Mouse (Mus musculus) ES-E14 (cell line): ENCODE measurements around the gene Pmvk. TPM values are rescaled to one million over a fixed set of nuclear protein-coding genes. Genes with fewer than 3 reads are reported as not detected.

Experiments
- DNase-seq: peaks from one replicate; pipeline ENCODE4 v3.0.0-alpha.2; 2013; ENCODE audit warnings: low read depth, low spot score
- H3K27ac ChIP-seq: 2 replicates; pipeline ENCODE4 v1.5.1; 2012; ENCODE audit warnings: low read depth, mild to moderate bottlenecking, low read length, moderate library complexity, mixed read lengths; ENCODE audit not compliant: poor library complexity, insufficient read depth, severe bottlenecking
- H3K36me3 ChIP-seq: 2 replicates; pipeline ENCODE4 v1.6.1; 2012; ENCODE audit warnings: mild to moderate bottlenecking, low read length, moderate library complexity, mixed read lengths; ENCODE audit not compliant: control insufficient read depth, poor library complexity, insufficient read depth, severe bottlenecking
- H3K4me1 ChIP-seq, 2 experiments: fragments of 150-350 bp in 1 of 2; sonication (generic) in 1 of 2; 2 replicates each; pipeline ENCODE4 v1.6.1; 2012; ENCODE audit warnings: low read length in 2 of 2, mild to moderate bottlenecking in 1 of 2, mixed read lengths in 1 of 2; ENCODE audit not compliant: control insufficient read depth in 2 of 2, insufficient read depth in 2 of 2, poor library complexity in 1 of 2
- H3K4me3 ChIP-seq, 2 experiments: fragments of 150-350 bp in 1 of 2; sonication (generic) in 1 of 2; 2 replicates each; pipeline ENCODE4 v1.5.1; 2012; ENCODE audit warnings: low read length in 2 of 2, low read depth in 1 of 2, mild to moderate bottlenecking in 1 of 2, mixed read lengths in 1 of 2; ENCODE audit not compliant: insufficient read depth in 1 of 2, poor library complexity in 1 of 2, severe bottlenecking in 1 of 2
- H3K9ac ChIP-seq: 2 replicates; pipeline ENCODE4 v1.6.1; 2012; ENCODE audit warnings: low read depth, mild to moderate bottlenecking, low read length, mixed read lengths; ENCODE audit not compliant: poor library complexity, insufficient read depth, severe bottlenecking
- H3K9me3 ChIP-seq: fragments of 150-350 bp; sonication (generic); 2 replicates; pipeline ENCODE4 v1.6.1; 2012; ENCODE audit warnings: low read depth, mild to moderate bottlenecking, low read length; ENCODE audit not compliant: control insufficient read depth, insufficient read depth
- CHD2 ChIP-seq: IDR thresholded peaks from 2 replicates; pipeline ENCODE4 v1.6.1; 2014; ENCODE audit warnings: mild to moderate bottlenecking, low read depth, low read length, inconsistent platforms
- HCFC1 ChIP-seq: IDR thresholded peaks from 2 replicates; pipeline ENCODE4 v1.6.1; 2012; ENCODE audit warnings: low read length, inconsistent platforms, borderline replicate concordance; ENCODE audit not compliant: insufficient read depth
- MAFK ChIP-seq: IDR thresholded peaks from 2 replicates; pipeline ENCODE4 v1.6.1; 2014; ENCODE audit warnings: mild to moderate bottlenecking, low read depth, low read length, inconsistent platforms; ENCODE audit not compliant: insufficient read depth
- ZC3H11A ChIP-seq: IDR thresholded peaks from 2 replicates; pipeline ENCODE4 v1.6.1; 2012; ENCODE audit warnings: low read depth, mild to moderate bottlenecking, inconsistent platforms, low read length, borderline replicate concordance
- ZNF384 ChIP-seq: IDR thresholded peaks from 2 replicates; pipeline ENCODE4 v1.6.1; 2012; ENCODE audit warnings: low read depth, low read length, inconsistent platforms
- in situ Hi-C, 2 experiments: fragments of 600-800 bp; cut with MboI; formaldehyde crosslinking; loops; one replicate each; pipeline ENCODE4 v1.15.1; 2025; ENCODE audit warnings: low sequenced_read_pairs in 2 of 2, inconsistent platforms in 1 of 2; ENCODE audit not compliant: unreplicated experiment in 2 of 2
- total RNA-seq: library from RNA; depleted of rRNA; stranded (reverse); fragments of 300-350 nt; gene quantifications from 2 replicates; pipeline ENCODE4 v1.2.3, GENCODE M21; 2012

The Pmvk gene
- total RNA-seq, 1 experiment, result 38.6 TPM

GRCm38 (mm10) chr3:89417840-89418169 lies 36.5 kb upstream of the Pmvk start:
- no peak for DNase-seq
- Histone ChIP-seq H3K27ac (peak overlapping the region; percentile 96), H3K9me3 (no peaks in the 10 kb centered on the region), H3K9ac (peak overlapping the region; percentile 91), H3K36me3 (peaks cover 22% of the 10 kb centered on the region), H3K4me1 (peaks cover 8 to 9% of the 10 kb centered on the region in 2 experiments; a peak in 2 of 4 replicates), H3K4me3 (peak overlapping the region; percentile 87 to 98)
- TF ChIP-seq CHD2 (no peak), MAFK (no peak), ZC3H11A (no peak), HCFC1 (no peak), ZNF384 (no peak)
- in situ Hi-C loops, result no loop called here

DNA sequence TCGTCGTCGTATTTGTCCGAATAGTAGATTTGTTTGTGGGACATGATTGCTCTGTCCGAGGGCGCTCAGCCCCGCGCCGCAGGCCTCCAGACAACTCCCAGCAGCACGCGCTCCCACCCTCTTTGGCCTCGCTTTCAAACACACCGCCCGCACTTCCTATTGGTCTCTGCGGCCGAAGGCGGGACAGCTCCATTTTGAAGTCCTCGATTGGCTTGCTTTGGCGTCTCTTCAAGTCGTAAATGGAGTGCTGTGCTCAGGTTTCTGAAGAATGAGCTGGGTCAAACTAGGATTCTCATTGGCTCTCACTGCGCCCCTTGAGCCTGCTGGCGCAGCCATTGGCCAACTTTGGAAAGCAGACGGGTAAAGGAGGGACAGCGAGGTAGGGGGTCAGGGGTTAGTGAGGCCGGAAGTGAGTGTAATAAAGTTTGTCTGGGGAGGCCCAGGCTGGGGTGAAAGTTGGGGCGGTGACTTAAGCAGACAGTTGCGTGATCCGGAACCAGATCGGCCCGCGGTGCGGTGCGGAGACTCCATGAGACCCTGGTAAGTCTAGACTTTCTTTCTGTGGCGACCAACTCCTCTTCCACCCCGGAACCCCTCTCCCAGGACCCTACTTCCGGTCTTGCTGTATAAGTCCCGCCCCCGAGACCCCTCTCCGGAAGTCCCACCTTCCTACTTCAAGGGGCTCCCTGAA lies 36.0 kb upstream of the Pmvk start, which contains the start of the genes Cks1b and Shc1:
TSS of gene Cks1b (minus strand) at position 214 of the 691 bp plus-strand sequence.
TSS of gene Shc1 (plus strand) at position 274 of the 691 bp plus-strand sequence.
- Histone ChIP-seq H3K36me3 (peaks cover 22% of the 10 kb centered on the region), H3K4me3 (peak within 1 kb of the TSS; percentile 87 to 98), H3K27ac (peak within 1 kb of the TSS; percentile 96), H3K9me3 (no peaks in the 10 kb centered on the region), H3K4me1 (peaks cover 12 to 13% of the 10 kb centered on the region in 2 experiments; a peak in 3 of 4 replicates), H3K9ac (peak within 1 kb of the TSS; percentile 94)
- TF ChIP-seq ZNF384 (no peak), MAFK (no peak), HCFC1 (peak; percentile 57; the same call in 1 of the 2 replicates), CHD2 (peak; percentile 45; the same call in 1 of the 2 replicates), ZC3H11A (no peak)
- DNase-seq, result peak; percentile 96
- in situ Hi-C loops, result no loop called here

- TF ChIP-seq ZNF384 (no peak), CHD2 (no peak), HCFC1 (no peak), ZC3H11A (no peak), MAFK (no peak)
- H3K4me3 ChIP-seq, result peak overlapping the region; percentile 87 to 98
- H3K4me1 ChIP-seq, result peaks cover 13 to 17% of the 10 kb centered on the region in 2 experiments; a peak in 3 of 4 replicates
- H3K9me3 ChIP-seq, result no peaks in the 10 kb centered on the region
- in situ Hi-C loops, result no loop called here
- peak overlapping the region; percentile 94 for H3K9ac ChIP-seq
- no peak for DNase-seq
- H3K36me3 ChIP-seq, result peaks cover 24% of the 10 kb centered on the region
- H3K27ac ChIP-seq, result peak overlapping the region; percentile 92
Observed at GRCm38 (mm10) chr3:89418861-89419250, 35.5 kb upstream of the Pmvk start.

DNA sequence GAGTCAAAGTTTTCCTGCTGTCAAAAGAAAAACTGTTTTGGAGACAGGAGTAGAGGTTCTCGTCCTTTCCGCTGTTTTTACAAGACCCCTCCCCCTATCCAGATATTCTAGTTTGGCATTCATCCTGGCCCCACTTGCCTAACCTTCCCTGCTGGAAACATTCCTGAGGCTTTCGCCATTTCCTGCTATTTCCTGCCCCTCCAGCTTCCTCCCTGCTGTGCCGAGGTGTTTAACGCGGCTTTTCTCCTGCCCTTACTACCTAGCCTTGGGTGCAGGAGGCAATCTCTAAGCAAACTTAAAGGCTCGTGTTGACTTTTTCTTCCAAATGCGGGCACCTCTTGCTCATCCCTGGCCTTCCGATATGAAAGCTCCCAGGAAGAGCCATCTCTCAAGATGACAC lies 34.8 kb upstream of the Pmvk start:
- no peak for DNase-seq
- Histone ChIP-seq H3K9ac (peak overlapping the region; percentile 94), H3K9me3 (no peaks in the 10 kb centered on the region), H3K27ac (peak overlapping the region; percentile 93), H3K4me3 (peak overlapping the region; percentile 87 to 98), H3K36me3 (peaks cover 26% of the 10 kb centered on the region), H3K4me1 (peaks cover 15 to 23% of the 10 kb centered on the region in 2 experiments; a peak in 3 of 4 replicates)
- in situ Hi-C loops, result no loop called here
- TF ChIP-seq ZNF384, result no peak
- TF ChIP-seq ZC3H11A, result no peak
- TF ChIP-seq CHD2, result no peak
- TF ChIP-seq HCFC1, result peak; percentile 9; the same call in 1 of the 2 replicates
